Mouse (Mus musculus) C2C12 (cell line): ENCODE data around the gene Sec61b.

Experiments used
- CEBPB ChIP-seq: IDR thresholded peaks from one replicate; pipeline ENCODE4 v1.6.1; 2011; ENCODE audit warnings: low read depth, mild to moderate bottlenecking, control low read depth, moderate library complexity
- CTCF ChIP-seq: IDR thresholded peaks from one replicate; pipeline ENCODE4 v1.5.1; 2011; ENCODE audit not compliant: control insufficient read depth, insufficient read depth, insufficient read length
- FOSL1 ChIP-seq: IDR thresholded peaks from one replicate; pipeline ENCODE4 v1.8.0; 2011; ENCODE audit warnings: mild to moderate bottlenecking, low read length; ENCODE audit not compliant: poor library complexity, insufficient read depth, severe bottlenecking
- MAX ChIP-seq: IDR thresholded peaks from one replicate; pipeline ENCODE4 v1.6.1; 2011; ENCODE audit warnings: mild to moderate bottlenecking, control low read depth
- MYOD1 ChIP-seq: IDR thresholded peaks from one replicate; pipeline ENCODE4 v1.6.1; 2011; ENCODE audit warnings: low read depth; ENCODE audit not compliant: control insufficient read depth, insufficient read length
- MYOG ChIP-seq: IDR thresholded peaks from one replicate; pipeline ENCODE4 v1.6.1; 2011; ENCODE audit not compliant: control insufficient read depth, insufficient read length; ENCODE audit errors: extremely low read depth
- USF1 ChIP-seq: IDR thresholded peaks from one replicate; pipeline ENCODE4 v1.6.1; 2011; ENCODE audit warnings: low read depth, mild to moderate bottlenecking, control low read depth, moderate library complexity

- TF ChIP-seq CTCF = no peak
- no peak for TF ChIP-seq MYOG
- no peak for TF ChIP-seq MAX
- no peak for TF ChIP-seq MYOD1
- no peak for TF ChIP-seq USF1
- TF ChIP-seq FOSL1 = no peak
- TF ChIP-seq CEBPB = no peak
These were observed 7.3 kb upstream of the Sec61b start for GRCm38 (mm10) chr4:47467196-47467595.
